Mouse (Mus musculus): ENCODE data around the gene Arhgap30. TPM values are rescaled to one million over a fixed set of nuclear protein-coding genes. Genes with fewer than 3 reads are reported as not detected.

Gene Arhgap30
- polyA plus RNA-seq, 1 experiment from 2014 or later = 1.2 TPM

- ATAC-seq (ENCODE audit: low read depth) = no peak
- Histone ChIP-seq H3K36me3 (peaks cover 26% of the 10 kb centered on the region), H3K4me2 (no peak overlapping the region), H3K9ac (no peak overlapping the region), H3K4me3 (no peak overlapping the region), H3K9me3 (0 out of 2 replicates have a peak, but pooled peaks cover 3% of the 10 kb centered on the region), H3K4me1 (replicated peaks) (peaks cover 19% of the 10 kb centered on the region), H3K27ac (replicated peaks) (no peak overlapping the region), H3K27me3 (no peaks in the 10 kb centered on the region)
- WGBS = 76% methylated on average over 4 of the region's 4 CpGs
These were observed 30.3 kb upstream of the Arhgap30 start for GRCm38 (mm10) chr1:171358421-171358820.

GRCm38 (mm10) chr1:171360253-171360652, 28.5 kb upstream of the Arhgap30 start:
- 9% methylated on average over 25 of the region's 26 CpGs for WGBS
- H3K4me1 ChIP-seq (replicated peaks) = peaks cover 19% of the 10 kb centered on the region
- peaks cover 26% of the 10 kb centered on the region for H3K36me3 ChIP-seq
- peak overlapping the region; percentile 70 for H3K9ac ChIP-seq
- H3K27ac ChIP-seq (replicated peaks) = peak overlapping the region; percentile 80
- ATAC-seq (ENCODE audit: low read depth) = no peak; the same call in none of the 2 replicates
- no peaks in the 10 kb centered on the region for H3K27me3 ChIP-seq
- H3K4me3 ChIP-seq = peak overlapping the region; percentile 60
- H3K9me3 ChIP-seq = 0 out of 2 replicates have a peak, but pooled peaks cover 3% of the 10 kb centered on the region
- peak overlapping the region; percentile 91 for H3K4me2 ChIP-seq

- under 1% methylated on average over 21 of the region's 21 CpGs for WGBS
- H3K4me2 ChIP-seq = peak within 1 kb of the TSS; percentile 91
- ATAC-seq (ENCODE audit: low read depth) = peak; percentile 95
These were observed 28.1 kb upstream of the Arhgap30 start, which contains the start of gene Klhdc9 for GRCm38 (mm10) chr1:171360656-171361055. Gene Klhdc9 (minus strand): TSS chr1:171360798.

GRCm38 (mm10) chr1:171361106-171362103, 27.3 kb upstream of the Arhgap30 start:
- peaks cover 25% of the 10 kb centered on the region for H3K36me3 ChIP-seq
- no peaks in the 10 kb centered on the region for H3K27me3 ChIP-seq
- H3K4me1 ChIP-seq (replicated peaks) = peaks cover 19% of the 10 kb centered on the region
- peak overlapping the region; percentile 91 for H3K4me2 ChIP-seq
- peak; percentile 83 for ATAC-seq (ENCODE audit: low read depth)
- peak overlapping the region; percentile 80 for H3K27ac ChIP-seq (replicated peaks)
- H3K4me3 ChIP-seq = peak overlapping the region; percentile 60
- 38% methylated on average over 16 of the region's 16 CpGs for WGBS
- 0 out of 2 replicates have a peak, but pooled peaks cover 3% of the 10 kb centered on the region for H3K9me3 ChIP-seq
- peak overlapping the region; percentile 70 for H3K9ac ChIP-seq

More at GRCm38 (mm10) chr1:171360656-171361055, 28.1 kb upstream of the Arhgap30 start, which contains the start of gene Klhdc9:
- Histone ChIP-seq H3K27ac (replicated peaks) (peak within 1 kb of the TSS; percentile 80), H3K36me3 (peaks cover 26% of the 10 kb centered on the region), H3K4me1 (replicated peaks) (peaks cover 19% of the 10 kb centered on the region), H3K4me3 (peak within 1 kb of the TSS; percentile 60), H3K27me3 (no peaks in the 10 kb centered on the region), H3K9ac (peak within 1 kb of the TSS; percentile 70), H3K9me3 (0 out of 2 replicates have a peak, but pooled peaks cover 3% of the 10 kb centered on the region)

DNA sequence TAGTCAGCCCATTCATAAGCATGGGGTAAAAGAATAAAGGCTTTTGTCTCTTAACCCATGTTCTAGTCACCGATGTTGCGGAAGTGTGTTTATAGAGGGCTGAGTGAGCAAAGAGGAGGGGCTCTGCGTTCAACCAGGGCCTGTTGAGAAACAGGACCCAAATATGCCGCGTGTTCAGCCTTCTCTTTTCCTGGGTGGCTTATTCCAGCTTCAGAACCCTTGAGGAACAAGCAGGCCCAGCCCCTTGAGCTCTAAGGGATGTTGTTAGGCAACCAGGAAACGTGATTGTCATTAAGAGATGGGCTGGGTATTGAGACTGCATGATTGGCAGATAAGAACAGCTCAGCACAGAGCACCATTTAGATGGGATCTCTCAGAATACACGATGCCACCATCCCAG, 22.8 kb upstream of the Arhgap30 start:
- H3K9me3 ChIP-seq = no peaks in the 10 kb centered on the region
- no peak for ATAC-seq (ENCODE audit: low read depth)
- H3K4me1 ChIP-seq (replicated peaks) = peaks cover 7% of the 10 kb centered on the region
- no peak overlapping the region for H3K9ac ChIP-seq
- H3K27ac ChIP-seq (replicated peaks) = no peak overlapping the region
- H3K36me3 ChIP-seq = no peaks in the 10 kb centered on the region
- H3K4me2 ChIP-seq = no peak overlapping the region
- WGBS = 66% methylated on average over 7 of the region's 7 CpGs
- no peaks in the 10 kb centered on the region for H3K27me3 ChIP-seq
- H3K4me3 ChIP-seq = no peak overlapping the region

- no peaks in the 10 kb centered on the region for H3K9me3 ChIP-seq
- no peak within 1 kb of the TSS for H3K4me2 ChIP-seq
- no peak within 1 kb of the TSS for H3K4me3 ChIP-seq
- no peak within 1 kb of the TSS for H3K9ac ChIP-seq
- H3K4me1 ChIP-seq (replicated peaks) = no peaks in the 10 kb centered on the region
- H3K27ac ChIP-seq (replicated peaks) = no peak within 1 kb of the TSS
- WGBS = 41% methylated on average over 20 of the region's 20 CpGs
- ATAC-seq (ENCODE audit: low read depth) = no peak
- no peaks in the 10 kb centered on the region for H3K36me3 ChIP-seq
- H3K27me3 ChIP-seq = peaks cover 3% of the 10 kb centered on the region; the same call in 1 of the 2 replicates
These were observed 18.8 kb upstream of the Arhgap30 start, which contains the start of gene Nectin4 for GRCm38 (mm10) chr1:171369845-171370556. Gene Nectin4 (plus strand): TSS chr1:171370099.

DNA sequence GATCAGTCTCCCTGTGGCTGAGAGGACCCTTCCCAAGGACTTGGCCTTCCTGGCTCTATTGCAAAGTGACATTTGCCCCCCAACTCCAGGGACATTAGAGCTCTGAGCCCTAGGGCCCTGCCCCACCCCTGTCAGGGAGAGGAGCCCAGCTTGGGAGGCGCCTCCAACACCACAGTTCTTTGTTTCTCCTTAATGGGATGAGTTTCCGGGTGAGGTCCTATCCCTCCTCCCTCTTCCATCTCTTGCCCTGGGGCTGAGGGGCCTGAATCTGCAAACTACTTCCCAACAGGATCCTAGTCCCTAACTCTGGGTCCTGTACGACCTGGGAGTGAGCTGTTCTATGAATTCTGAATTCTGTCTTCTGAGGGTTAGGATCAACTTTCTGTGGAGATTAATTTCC, 15.9 kb upstream of the Arhgap30 start:
- Histone ChIP-seq H3K4me3 (no peak overlapping the region), H3K36me3 (no peaks in the 10 kb centered on the region), H3K4me1 (replicated peaks) (no peaks in the 10 kb centered on the region), H3K9me3 (no peaks in the 10 kb centered on the region), H3K4me2 (no peak overlapping the region), H3K27me3 (peaks cover 3% of the 10 kb centered on the region; the same call in 1 of the 2 replicates), H3K27ac (replicated peaks) (no peak overlapping the region), H3K9ac (no peak overlapping the region)
- 49% methylated on average over 3 of the region's 3 CpGs for WGBS
- ATAC-seq (ENCODE audit: low read depth) = no peak

DNA sequence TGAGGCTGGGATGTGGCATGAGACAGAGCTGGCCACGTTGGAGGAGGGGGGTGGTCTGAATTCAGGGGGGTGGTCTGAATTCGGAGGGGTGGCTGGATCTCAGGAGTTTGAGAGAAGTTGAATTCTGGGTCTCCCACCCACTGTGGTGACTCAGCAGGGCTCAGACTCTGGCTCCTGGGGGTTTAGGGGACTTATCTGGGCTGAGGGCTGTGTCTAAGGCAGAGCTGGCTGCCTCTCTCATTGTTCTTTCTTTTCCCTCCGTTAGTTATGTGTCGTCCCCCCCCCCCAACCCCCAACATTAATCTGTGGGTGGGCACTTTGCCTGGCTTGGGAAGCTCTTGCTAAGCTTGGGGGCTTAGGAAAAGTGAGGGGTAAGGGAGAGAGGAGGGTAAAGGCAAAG, 14.8 kb upstream of the Arhgap30 start:
- H3K9ac ChIP-seq = no peak overlapping the region
- no peak overlapping the region for H3K27ac ChIP-seq (replicated peaks)
- no peak for ATAC-seq (ENCODE audit: low read depth)
- H3K27me3 ChIP-seq = peaks cover 3% of the 10 kb centered on the region; the same call in 1 of the 2 replicates
- WGBS = 5% methylated on average over 4 of the region's 4 CpGs
- H3K9me3 ChIP-seq = no peaks in the 10 kb centered on the region
- H3K4me1 ChIP-seq (replicated peaks) = no peaks in the 10 kb centered on the region
- no peak overlapping the region for H3K4me3 ChIP-seq
- H3K4me2 ChIP-seq = no peak overlapping the region
- H3K36me3 ChIP-seq = no peaks in the 10 kb centered on the region

GRCm38 (mm10) chr1:171375646-171376097, 13.1 kb upstream of the Arhgap30 start:
- ATAC-seq (ENCODE audit: low read depth) = no peak
- H3K27me3 ChIP-seq = peaks cover 13% of the 10 kb centered on the region
- 48% methylated on average over 9 of the region's 9 CpGs for WGBS

DNA sequence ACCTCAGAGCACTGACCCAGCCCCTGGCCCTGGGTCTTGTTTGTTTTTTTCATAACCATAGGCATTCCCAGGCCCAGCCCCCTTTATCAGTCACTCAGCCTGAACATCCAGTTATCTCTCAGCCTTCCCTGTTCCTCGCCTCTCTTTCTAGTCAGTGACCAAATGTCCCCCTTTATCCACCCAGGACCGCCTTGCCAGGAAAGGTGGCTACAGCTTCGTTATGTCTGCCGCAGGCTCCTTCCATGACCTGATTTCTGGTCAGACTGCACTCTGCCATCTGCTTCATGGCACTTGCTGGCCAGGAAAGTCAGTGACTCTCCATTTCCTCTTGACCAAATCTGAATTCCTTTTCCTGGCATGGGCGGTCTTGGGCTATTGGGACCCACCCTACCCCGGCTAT, 10.5 kb upstream of the Arhgap30 start:
- no peak overlapping the region for H3K9ac ChIP-seq
- peaks cover 9% of the 10 kb centered on the region for H3K4me1 ChIP-seq (replicated peaks)
- ATAC-seq (ENCODE audit: low read depth) = no peak
- H3K36me3 ChIP-seq = no peaks in the 10 kb centered on the region
- H3K27me3 ChIP-seq = peaks cover 27% of the 10 kb centered on the region
- 87% methylated on average over 6 of the region's 6 CpGs for WGBS
- no peak overlapping the region for H3K4me3 ChIP-seq
- no peaks in the 10 kb centered on the region for H3K9me3 ChIP-seq
- H3K4me2 ChIP-seq = no peak overlapping the region
- H3K27ac ChIP-seq (replicated peaks) = no peak overlapping the region

More at GRCm38 (mm10) chr1:171375646-171376097, 13.1 kb upstream of the Arhgap30 start:
- Histone ChIP-seq H3K4me2 (no peak overlapping the region), H3K9me3 (no peaks in the 10 kb centered on the region), H3K4me1 (replicated peaks) (peaks cover 9% of the 10 kb centered on the region), H3K4me3 (no peak overlapping the region), H3K36me3 (no peaks in the 10 kb centered on the region), H3K27ac (replicated peaks) (no peak overlapping the region), H3K9ac (no peak overlapping the region)

DNA sequence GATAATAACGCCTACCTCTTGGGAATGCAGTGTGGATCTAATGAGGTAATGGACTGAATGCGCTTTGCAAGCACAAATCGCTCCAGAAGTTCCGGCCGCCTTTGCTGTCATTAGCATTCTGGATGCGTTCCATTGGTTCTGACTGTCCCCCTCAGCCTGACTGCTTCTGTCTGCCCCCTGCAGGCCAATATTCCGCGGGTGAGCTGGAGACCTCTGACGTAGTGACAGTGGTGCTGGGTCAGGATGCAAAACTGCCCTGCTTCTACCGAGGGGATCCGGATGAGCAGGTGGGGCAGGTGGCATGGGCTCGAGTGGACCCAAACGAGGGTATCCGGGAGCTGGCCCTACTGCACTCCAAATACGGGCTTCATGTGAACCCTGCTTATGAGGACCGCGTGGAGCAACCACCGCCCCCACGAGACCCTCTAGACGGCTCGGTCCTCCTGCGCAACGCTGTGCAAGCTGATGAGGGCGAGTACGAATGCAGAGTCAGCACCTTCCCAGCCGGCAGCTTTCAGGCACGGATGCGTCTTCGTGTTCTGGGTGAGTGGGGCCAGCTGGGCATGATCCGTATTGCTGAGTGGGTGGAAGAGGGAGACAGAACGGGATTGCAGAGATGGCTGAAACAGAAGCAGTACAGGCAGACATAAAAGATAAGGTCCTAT, 8.7 kb upstream of the Arhgap30 start:
- Histone ChIP-seq H3K36me3 (no peaks in the 10 kb centered on the region), H3K9me3 (no peaks in the 10 kb centered on the region), H3K27ac (replicated peaks) (peak overlapping the region; percentile 59), H3K4me2 (peak overlapping the region; percentile 52), H3K4me1 (replicated peaks) (peaks cover 9% of the 10 kb centered on the region), H3K9ac (peak overlapping the region; percentile 54), H3K4me3 (peak overlapping the region; percentile 30), H3K27me3 (peaks cover 30% of the 10 kb centered on the region)
- WGBS = 2% methylated on average over 31 of the region's 31 CpGs
- ATAC-seq (ENCODE audit: low read depth) = peak; percentile 82
